Mouse (Mus musculus) heart, adult 2 months (tissue): ENCODE data around the gene Cops3. TPM values are rescaled to one million over a fixed set of nuclear protein-coding genes. Genes with fewer than 3 reads are reported as not detected.

Source experiments
- DNase-seq, 2 experiments: peaks; one replicate each; pipeline ENCODE4 v3.0.0; 2021
- H3K27ac ChIP-seq: fragments of 200-600 bp; 2 replicates; pipeline ENCODE4 v1.8.1; 2022
- H3K27me3 ChIP-seq: fragments of 200-500 bp; 2 replicates; pipeline ENCODE4 v1.6.1; 2012; ENCODE audit warnings: mild to moderate bottlenecking, low read length, inconsistent platforms, mixed read lengths; ENCODE audit not compliant: control insufficient read depth, insufficient read depth
- H3K36me3 ChIP-seq: fragments of 200-500 bp; 2 replicates; pipeline ENCODE4 v1.6.1; 2012; ENCODE audit warnings: low read length, inconsistent platforms; ENCODE audit not compliant: control insufficient read depth, insufficient read depth
- H3K4me1 ChIP-seq: fragments of 200-500 bp; 2 replicates; pipeline ENCODE4 v1.6.1; 2011; ENCODE audit warnings: low read length; ENCODE audit not compliant: control insufficient read depth, insufficient read depth
- H3K4me3 ChIP-seq: fragments of 200-600 bp; 2 replicates; pipeline ENCODE4 v1.8.1; 2022
- H3K79me2 ChIP-seq: fragments of 200-500 bp; replicated peaks from 2 replicates; pipeline ENCODE4 v1.6.1; 2012; ENCODE audit warnings: mild to moderate bottlenecking, inconsistent platforms, low read length, moderate library complexity, mixed read lengths; ENCODE audit not compliant: control insufficient read depth, insufficient read depth
- H3K9ac ChIP-seq: fragments of 200-500 bp; 2 replicates; pipeline ENCODE4 v1.6.1; 2012; ENCODE audit warnings: low read depth, mild to moderate bottlenecking, control low read depth, inconsistent platforms, low read length, mixed read lengths
- CTCF ChIP-seq: fragments of 200-600 bp; IDR thresholded peaks from 2 replicates; pipeline ENCODE4 v1.8.1; 2022; ENCODE audit warnings: antibody characterized with exemption, mild to moderate bottlenecking, moderate library complexity
- EP300 ChIP-seq: fragments of 200-500 bp; IDR thresholded peaks from 2 replicates; pipeline ENCODE4 v1.6.1; 2011; ENCODE audit warnings: low read depth, low read length, control low read depth; ENCODE audit not compliant: insufficient read depth
- POLR2A ChIP-seq: fragments of 200-500 bp; IDR thresholded peaks from 2 replicates; pipeline ENCODE4 v1.6.1; 2011; ENCODE audit warnings: mild to moderate bottlenecking, low read depth, low read length, control low read depth; ENCODE audit not compliant: insufficient read depth
- WGBS: fragments of 180-500 bp; shearing (Covaris S2); methylation state at CpG from one replicate; pipeline ENCODE4 v1.1.7; 2018; 5-methylcytosine and 5-hydroxymethylcytosine counted together
- intact Hi-C: fragments of 180-260 bp; cut with DNase I; formaldehyde crosslinking; loops from one replicate; pipeline ENCODE4 v1.15.1; 2025
- long read RNA-seq: library from polyadenylated mRNA; stranded (forward); transcript quantifications from one replicate; pipeline ENCODE4 v2.0.0, GENCODE M21; 2021
- polyA plus RNA-seq: library from polyadenylated mRNA; depleted of rRNA; stranded (reverse); fragments of >200 nt; gene quantifications from 2 replicates; pipeline ENCODE4 v1.2.3, GENCODE M21; 2012; rRNA removed
- total RNA-seq, 2 experiments: library from RNA; stranded (reverse); gene quantifications; 2 replicates each; pipeline ENCODE4 v1.2.3; 2021

The Cops3 gene
- 10 to 100 TPM; 67.7 to 75.5 TPM for total RNA-seq
- 28.4 and 47.8 TPM in 2 replicates for polyA plus RNA-seq
- long read RNA-seq, transcript Cops3-201 (12 exons, 1,646 nt): major isoform, 60 of 66 reads
- long read RNA-seq, partial matches to known transcripts: 3 of 66 reads
- long read RNA-seq, other reads (novel, unspliced or antisense): 3 of 66 reads

DNA sequence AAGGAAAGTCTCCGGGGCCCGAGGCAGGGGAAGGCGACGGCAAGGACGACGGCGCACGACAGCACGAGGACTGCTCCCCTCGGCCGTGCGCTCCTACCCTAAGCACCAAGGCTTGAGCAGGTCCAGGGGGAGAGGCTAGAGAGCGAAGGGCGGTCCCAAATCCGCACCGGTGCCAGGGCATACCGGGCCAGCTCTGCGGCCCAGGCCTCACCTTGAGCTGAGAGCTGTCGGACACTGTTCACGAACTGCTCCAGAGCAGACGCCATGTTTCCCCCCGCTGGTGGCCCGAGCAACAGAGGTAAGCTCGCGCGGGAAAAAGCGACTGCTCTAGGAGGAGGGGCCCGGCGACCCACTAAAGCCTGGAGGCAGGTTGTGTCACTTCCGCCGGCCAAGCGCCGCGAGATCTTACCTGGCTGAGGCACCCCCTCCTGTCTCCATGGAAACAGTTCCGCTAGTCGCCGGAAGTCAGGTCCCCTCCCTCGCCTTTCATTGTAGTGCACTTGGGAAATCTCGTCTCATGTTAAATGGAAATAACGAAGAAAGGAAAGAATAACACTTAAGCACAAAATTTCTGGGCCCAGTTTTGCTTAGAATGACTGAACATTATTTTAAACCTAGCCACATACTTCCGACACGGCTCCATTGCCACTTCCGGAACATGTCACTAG, at the start of gene Cops3:
Cops3 (minus strand) TSS at position 380 of the 668 bp plus-strand sequence.
- under 1% methylated on average over 43 of the region's 43 CpGs for WGBS

DNA sequence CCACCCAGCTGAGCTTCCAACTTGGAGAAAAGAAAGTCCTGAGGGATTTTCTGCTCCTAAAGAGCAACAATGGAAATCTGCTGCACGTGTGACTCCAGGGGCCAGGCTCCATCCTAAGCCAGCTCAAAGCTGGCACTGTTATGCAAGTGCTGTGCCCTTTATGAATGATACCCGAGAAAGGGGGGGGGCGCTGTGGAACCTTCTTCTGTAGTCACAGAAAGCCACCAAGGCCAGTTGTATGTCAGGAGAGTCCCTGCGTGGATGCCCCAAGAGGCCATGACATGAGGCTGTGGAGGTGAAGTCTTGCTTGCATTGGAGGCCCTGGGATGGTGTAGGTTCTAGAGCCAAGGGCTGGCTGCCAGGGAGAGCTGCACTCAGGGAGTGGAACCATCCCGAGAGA, 48.5 kb upstream of the Cops3 start:
- no peak for DNase-seq
- Histone ChIP-seq H3K79me2 (no peaks in the 10 kb centered on the region), H3K27ac (no peak overlapping the region), H3K36me3 (no peaks in the 10 kb centered on the region; the same call in 1 of the 2 replicates), H3K4me1 (peaks cover 6% of the 10 kb centered on the region), H3K27me3 (no peaks in the 10 kb centered on the region), H3K4me3 (no peak overlapping the region), H3K9ac (no peak overlapping the region)
- TF ChIP-seq EP300 (no peak), CTCF (no peak), POLR2A (no peak)
- 67% methylated on average over 5 of the region's 5 CpGs for WGBS
- intact Hi-C loops: loop anchor here (5.0 kb wide), 1 partner anchor 59 kb away; the partner anchor contains the start of gene Med9

More for the DNA sequence above, at the start of gene Cops3:
- Histone ChIP-seq H3K36me3 (peaks cover 12% of the 10 kb centered on the region), H3K79me2 (peaks cover 3% of the 10 kb centered on the region; the same call in 1 of the 2 replicates), H3K9ac (peak within 1 kb of the TSS; percentile 92), H3K4me1 (peaks cover 4% of the 10 kb centered on the region), H3K4me3 (peak within 1 kb of the TSS; percentile 96), H3K27ac (peak within 1 kb of the TSS; percentile 98), H3K27me3 (no peaks in the 10 kb centered on the region)
- peak; percentile 94 to 97 for DNase-seq
- intact Hi-C loops: no loop called here
- peak; percentile 84 for TF ChIP-seq POLR2A
- peak; percentile 78; the same call in 1 of the 2 replicates for TF ChIP-seq EP300
- TF ChIP-seq CTCF: no peak

GRCm38 (mm10) chr11:59886952-59887351, 47.3 kb upstream of the Cops3 start:
- 65% methylated on average over 1 of the region's 1 CpGs for WGBS
- intact Hi-C loops: loop anchor here (5.0 kb wide), 1 partner anchor 60 kb away; the partner anchor contains the start of gene Med9
- no peaks in the 10 kb centered on the region for H3K79me2 ChIP-seq
- DNase-seq: no peak
- H3K27ac ChIP-seq: no peak overlapping the region
- TF ChIP-seq EP300 (no peak), POLR2A (no peak), CTCF (no peak)
- H3K36me3 ChIP-seq: no peaks in the 10 kb centered on the region; the same call in 1 of the 2 replicates
- peaks cover 6% of the 10 kb centered on the region for H3K4me1 ChIP-seq
- no peak overlapping the region for H3K9ac ChIP-seq
- H3K4me3 ChIP-seq: no peak overlapping the region
- H3K27me3 ChIP-seq: no peaks in the 10 kb centered on the region

- Histone ChIP-seq H3K4me3 (no peak overlapping the region), H3K9ac (no peak overlapping the region), H3K4me1 (peaks cover 6% of the 10 kb centered on the region), H3K27me3 (no peaks in the 10 kb centered on the region), H3K79me2 (no peaks in the 10 kb centered on the region), H3K36me3 (no peaks in the 10 kb centered on the region; the same call in 1 of the 2 replicates), H3K27ac (peak overlapping the region; percentile 83)
- DNase-seq: peak; percentile 37 to 56
- 26% methylated on average over 17 of the region's 17 CpGs for WGBS
- intact Hi-C loops: loop anchor here (1.0 to 5.0 kb wide), 3 partner anchors 17 to 80 kb away; partner anchors contain the start of gene Med9
- TF ChIP-seq EP300 (peak; percentile 62; the same call in 1 of the 2 replicates), POLR2A (0 out of 2 replicates have a peak, but pooled peaks have one; percentile 25), CTCF (peak; percentile 64)
These were observed 45.8 kb upstream of the Cops3 start for GRCm38 (mm10) chr11:59885217-59885986.

DNA sequence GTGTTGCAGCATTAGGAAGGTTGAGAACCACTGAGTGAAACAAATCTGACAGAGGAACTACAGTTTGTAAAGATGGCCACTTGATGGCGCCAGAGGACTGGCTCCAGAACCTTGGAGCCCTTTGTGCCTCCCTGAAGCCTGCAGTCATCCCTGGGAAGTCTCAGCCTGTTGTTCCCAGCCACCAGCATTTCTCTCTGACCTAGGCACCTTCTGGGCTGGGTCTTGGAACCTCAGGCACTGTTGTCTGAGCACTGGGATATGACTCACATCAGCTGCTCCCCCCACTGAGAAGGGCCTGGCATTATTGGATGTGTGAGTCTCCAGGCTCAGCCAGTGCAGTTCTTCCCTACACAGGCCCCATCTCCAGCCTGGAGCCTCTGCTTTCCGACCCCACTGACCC, 40.4 kb upstream of the Cops3 start:
- Histone ChIP-seq H3K4me1 (peaks cover 3% of the 10 kb centered on the region; the same call in 1 of the 2 replicates), H3K4me3 (no peak overlapping the region), H3K79me2 (no peaks in the 10 kb centered on the region), H3K27me3 (no peaks in the 10 kb centered on the region), H3K36me3 (no peaks in the 10 kb centered on the region), H3K9ac (no peak overlapping the region; the same call in 1 of the 2 replicates), H3K27ac (no peak overlapping the region)
- TF ChIP-seq POLR2A (no peak), EP300 (peak; percentile 95)
- intact Hi-C loops: loop anchor here (1.0 kb wide), 3 partner anchors 85 to 196 kb away; no protein-coding TSS in a partner anchor
- 20% methylated on average over 2 of the region's 2 CpGs for WGBS
- peak; percentile 71 to 83 for DNase-seq

DNA sequence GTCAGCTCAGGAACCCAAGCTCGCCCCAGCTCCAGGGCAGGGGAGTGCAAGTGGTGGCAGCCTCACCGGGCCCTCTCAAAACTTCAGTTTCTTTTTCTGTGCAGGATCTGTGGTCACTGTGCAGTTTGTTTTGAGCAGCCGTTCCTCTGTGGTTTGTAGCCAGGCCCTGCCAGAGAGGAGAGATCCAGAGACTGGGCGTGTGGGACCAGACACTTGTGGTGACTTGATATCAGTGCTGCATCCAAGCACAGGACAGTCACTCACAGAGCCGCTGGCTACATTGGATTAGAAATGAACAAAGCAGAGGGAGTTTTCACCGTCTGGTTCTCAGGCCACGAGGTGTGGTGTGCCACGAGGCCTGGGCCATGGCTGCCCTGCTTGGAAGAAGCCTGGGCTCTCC, 32.5 kb upstream of the Cops3 start:
- no peaks in the 10 kb centered on the region for H3K36me3 ChIP-seq
- no peaks in the 10 kb centered on the region for H3K4me1 ChIP-seq
- TF ChIP-seq EP300: no peak
- no peak for TF ChIP-seq CTCF
- TF ChIP-seq POLR2A: no peak
- H3K27me3 ChIP-seq: no peaks in the 10 kb centered on the region
- DNase-seq: no peak
- H3K4me3 ChIP-seq: no peak overlapping the region
- H3K27ac ChIP-seq: no peak overlapping the region
- intact Hi-C loops: no loop called here
- WGBS: 87% methylated on average over 8 of the region's 8 CpGs
- H3K9ac ChIP-seq: no peak overlapping the region
- no peaks in the 10 kb centered on the region for H3K79me2 ChIP-seq
